Mouse (Mus musculus) gonadal fat pad, adult 2 months (tissue): Measurements from ENCODE around the gene B130006D01Rik. TPM values are rescaled to one million over a fixed set of nuclear protein-coding genes. Genes with fewer than 3 reads are reported as not detected.
"Not testable (repeated sequence)": the region's sequence is repeated elsewhere in the genome, so short reads cannot be mapped to it uniquely, and the experiment has no call there.

Experiments used
- DNase-seq: peaks from one replicate; pipeline ENCODE4 v3.0.0-alpha.2; 2012; ENCODE audit warnings: low read depth
- polyA plus RNA-seq: library from polyadenylated mRNA; depleted of rRNA; stranded (reverse); fragments of >200 nt; gene quantifications from 2 replicates; pipeline ENCODE4 v1.2.3, GENCODE M21; 2012

Gene B130006D01Rik
- polyA plus RNA-seq, 1 experiment, result 0.07 TPM

- no peak for DNase-seq
Measured at GRCm38 (mm10) chr11:95713225-95713810, 10.1 kb upstream of the B130006D01Rik start.

GRCm38 (mm10) chr11:95713811-95714241 is 9.6 kb upstream of the B130006D01Rik start:
- DNase-seq, result no peak

GRCm38 (mm10) chr11:95714411-95714810 is 9.0 kb upstream of the B130006D01Rik start:
- no peak for DNase-seq

GRCm38 (mm10) chr11:95716136-95716535 is 7.3 kb upstream of the B130006D01Rik start:
- DNase-seq, result no peak

- no peak for DNase-seq
Measured at GRCm38 (mm10) chr11:95719356-95719755, 4.0 kb upstream of the B130006D01Rik start.

- DNase-seq, result no peak
Measured at GRCm38 (mm10) chr11:95724466-95724865, 1.1 kb downstream of the B130006D01Rik start.

GRCm38 (mm10) chr11:95726156-95726555 is 2.8 kb downstream of the B130006D01Rik start:
- no peak for DNase-seq

GRCm38 (mm10) chr11:95727947-95728346 is 4.6 kb downstream of the B130006D01Rik start:
- DNase-seq, result no peak

DNA sequence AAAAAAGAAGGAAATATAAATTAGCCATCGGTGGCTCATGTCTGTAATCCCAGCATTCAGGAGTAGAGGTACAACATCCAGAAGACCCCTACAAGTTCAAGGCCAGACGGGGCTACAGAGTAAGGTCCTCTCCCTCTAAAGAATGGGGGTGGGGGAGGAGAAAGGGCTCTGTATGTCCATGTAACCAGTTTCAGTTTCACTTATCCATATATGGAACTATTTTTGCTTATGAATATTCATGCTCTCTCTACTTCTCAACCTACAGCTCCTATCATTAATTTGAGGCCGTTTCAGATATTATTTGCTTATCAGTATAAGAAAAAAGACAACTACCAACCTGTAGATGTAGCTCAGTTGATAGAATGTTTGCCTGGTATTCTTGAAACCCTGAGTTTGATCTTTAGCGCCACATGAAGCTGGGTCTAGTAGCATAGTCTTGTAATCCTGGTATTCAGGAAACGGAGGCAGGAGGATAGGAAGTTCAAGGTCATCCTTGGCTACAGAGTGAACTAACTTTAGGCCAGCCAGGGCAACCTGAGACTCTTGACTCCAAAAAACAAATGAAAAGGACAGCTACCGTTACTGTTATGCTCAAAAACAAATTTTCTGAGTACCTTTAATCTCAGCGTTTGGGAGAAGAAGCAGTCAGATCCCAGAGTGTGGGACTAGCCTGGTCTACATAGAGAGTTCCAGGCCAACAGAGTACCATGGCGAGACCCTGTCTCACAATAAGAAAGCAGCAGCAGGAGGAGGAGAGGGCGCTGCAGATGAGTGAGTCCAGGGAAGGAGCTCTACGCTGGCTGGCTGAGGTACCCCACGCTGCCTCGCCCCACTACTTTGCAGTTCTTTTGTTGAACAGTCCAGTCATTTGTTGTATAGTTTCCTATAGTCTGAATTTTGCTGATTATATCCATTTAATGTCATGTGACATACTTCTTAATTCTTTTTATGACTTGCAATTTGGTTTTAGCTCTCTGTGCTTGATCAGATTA is 5.8 kb downstream of the B130006D01Rik start:
- DNase-seq, result no peak

- DNase-seq, result no peak
Measured at GRCm38 (mm10) chr11:95734485-95734884, 11.1 kb downstream of the B130006D01Rik start.

GRCm38 (mm10) chr11:95737811-95738210 is 14.4 kb downstream of the B130006D01Rik start:
- DNase-seq, result no peak

DNA sequence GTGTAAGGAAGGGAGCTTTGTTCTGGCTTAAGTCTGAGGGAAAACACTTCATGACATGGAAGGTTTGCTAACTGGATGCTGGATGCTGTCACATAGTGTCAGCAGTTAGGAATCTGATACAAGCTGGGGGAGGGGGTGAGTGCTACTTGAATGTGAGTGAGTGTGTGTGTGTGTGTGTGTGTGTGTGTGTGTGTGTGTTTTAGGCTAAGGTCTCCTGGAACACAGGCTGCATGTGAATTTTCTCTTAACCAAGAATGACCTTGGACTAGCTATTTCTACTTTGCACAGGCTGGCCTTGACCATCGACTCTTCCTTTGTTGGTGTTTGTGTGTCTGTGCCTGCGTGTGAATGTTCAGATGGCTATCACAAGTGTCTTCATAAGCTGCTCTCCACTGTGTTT is 21.1 kb downstream of the B130006D01Rik start:
- DNase-seq, result no peak

- no peak for DNase-seq
Measured at GRCm38 (mm10) chr11:95746821-95747220, 23.4 kb downstream of the B130006D01Rik start.

DNA sequence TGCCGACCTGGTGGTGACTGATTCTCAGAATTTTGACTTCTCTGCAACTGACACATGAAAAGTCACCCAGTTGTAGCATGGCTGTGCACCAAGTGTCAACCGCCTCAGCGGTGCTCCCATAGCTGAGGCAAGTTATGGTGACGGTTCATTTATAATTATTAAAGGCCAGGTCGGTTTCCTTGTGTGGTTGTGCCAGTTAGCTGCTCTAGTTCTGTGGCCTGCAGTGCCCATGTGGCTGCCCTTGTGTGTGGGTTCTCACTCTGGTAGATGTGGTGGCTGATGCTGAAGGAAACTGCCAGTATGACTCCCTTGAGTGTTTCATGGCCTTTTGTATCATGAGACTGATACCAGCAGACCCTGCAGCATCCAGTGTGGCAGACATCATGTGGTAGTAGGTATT is 24.9 kb downstream of the B130006D01Rik start:
- no peak for DNase-seq

- DNase-seq, result no peak
Measured at GRCm38 (mm10) chr11:95749619-95750018, 26.2 kb downstream of the B130006D01Rik start.

GRCm38 (mm10) chr11:95750995-95751394 is 27.6 kb downstream of the B130006D01Rik start:
- no peak for DNase-seq

DNA sequence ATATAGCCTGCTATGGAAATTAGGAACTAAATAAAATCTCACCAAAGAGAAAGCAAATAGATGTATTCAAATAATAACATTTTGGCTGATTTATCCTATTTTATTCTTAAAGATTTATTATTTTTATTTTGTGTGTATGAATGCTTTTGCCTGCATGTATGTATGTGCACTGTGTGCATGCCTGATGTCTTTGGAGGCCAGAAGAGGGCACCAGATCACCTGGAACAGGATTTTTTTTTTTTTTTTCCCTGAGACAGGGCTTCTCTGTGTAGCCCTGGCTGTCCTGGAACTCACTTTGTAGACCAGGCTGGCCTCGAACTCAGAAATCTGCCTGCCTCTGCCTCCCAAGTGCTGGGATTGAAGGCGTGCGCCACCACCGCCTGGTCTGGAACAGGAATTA is 31.8 kb downstream of the B130006D01Rik start:
- not testable (repeated sequence) for DNase-seq

DNA sequence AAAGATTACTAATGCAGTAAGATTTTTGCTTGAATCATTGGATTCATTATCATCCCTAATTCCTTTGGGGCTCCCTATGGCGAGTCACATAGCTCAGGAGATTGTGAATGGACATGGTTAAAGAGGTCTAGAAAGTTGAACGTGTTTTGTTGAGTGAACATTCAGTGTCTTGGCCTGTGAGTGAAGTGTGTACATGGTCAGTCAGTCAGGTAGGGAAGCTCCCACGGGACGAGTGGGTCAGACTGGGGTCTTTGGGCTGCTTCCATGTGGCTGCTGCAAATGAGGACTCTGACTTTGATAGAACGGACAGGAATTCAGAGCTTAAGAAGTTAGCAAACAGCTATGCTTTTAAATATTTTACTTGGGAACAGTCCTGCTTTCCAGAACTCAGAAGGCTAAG is 37.1 kb downstream of the B130006D01Rik start:
- DNase-seq, result no peak

DNA sequence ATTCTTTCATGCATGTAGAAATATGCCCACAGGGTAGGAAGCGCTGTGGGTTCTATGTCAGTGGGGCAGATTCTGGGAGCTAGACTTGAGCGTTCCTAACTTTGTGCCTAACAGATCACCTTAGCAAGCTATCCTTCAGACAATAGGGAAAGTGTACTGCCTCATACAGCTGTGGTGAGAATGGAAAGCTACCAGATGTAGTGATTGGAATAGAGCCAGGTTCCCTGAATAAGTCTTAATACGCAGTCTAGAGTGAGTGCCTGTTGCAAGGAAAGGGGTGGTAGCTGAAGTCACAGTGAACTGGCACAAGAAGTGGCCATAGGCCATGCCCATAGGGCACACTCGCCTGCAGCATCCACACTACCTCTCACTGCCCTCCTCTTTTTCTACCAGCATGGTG is 39.6 kb downstream of the B130006D01Rik start:
- DNase-seq, result no peak

DNA sequence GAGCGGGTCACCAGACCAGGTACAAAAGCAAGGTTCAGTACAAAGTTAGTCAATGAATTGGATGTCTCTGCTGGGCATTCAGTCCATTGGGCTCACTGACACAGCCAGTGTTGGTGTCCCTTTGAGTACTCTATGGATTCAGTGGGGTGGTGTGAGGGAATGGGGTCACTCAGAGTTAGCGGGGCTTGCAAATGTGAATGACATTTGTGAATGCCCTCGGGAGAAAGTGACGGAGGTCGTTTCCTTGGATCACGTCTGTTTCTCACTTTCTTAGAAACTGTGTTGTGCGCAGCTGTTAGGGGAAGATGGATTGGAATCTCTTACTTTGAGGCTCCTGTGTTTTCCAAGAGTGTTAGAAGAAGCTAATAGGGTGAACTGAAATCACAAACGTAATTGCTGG is 41.4 kb downstream of the B130006D01Rik start:
- no peak for DNase-seq

DNA sequence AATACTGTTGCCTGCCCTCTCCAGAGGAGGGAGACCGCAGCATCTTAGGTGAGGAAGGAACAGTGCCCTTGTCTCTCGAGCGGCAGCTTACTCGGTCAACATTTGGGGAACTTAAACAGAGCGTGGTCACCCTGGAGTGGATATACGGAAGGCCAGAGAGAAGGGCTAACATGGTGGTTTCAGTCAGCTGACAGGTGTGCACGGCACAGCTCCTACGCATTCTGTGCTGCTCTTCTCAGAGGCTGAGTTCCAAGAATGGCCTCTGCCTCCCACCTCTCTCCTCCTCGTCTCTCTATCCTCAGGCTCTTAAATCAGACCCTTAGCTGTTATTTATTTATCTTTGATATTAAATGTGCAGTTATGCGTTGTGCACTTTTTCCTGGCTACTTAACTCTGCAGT is 41.9 kb downstream of the B130006D01Rik start:
- no peak for DNase-seq

GRCm38 (mm10) chr11:95768244-95768643 is 44.9 kb downstream of the B130006D01Rik start:
- DNase-seq, result no peak

- no peak for DNase-seq
Measured at GRCm38 (mm10) chr11:95769208-95769607, 45.8 kb downstream of the B130006D01Rik start.
